Mouse (Mus musculus): Measurements from ENCODE around the gene Kcnv2. TPM values are rescaled to one million over a fixed set of nuclear protein-coding genes. Genes with fewer than 3 reads are reported as not detected.

The Kcnv2 gene
- 0.03 and 0.04 TPM in 2 replicates for polyA plus RNA-seq (2015; fragmentation: Nextera tagmentation; extraction: Ambion mirVana)

- no peak for TF ChIP-seq CTCF (IDR thresholded peaks at IDR 0.05; ENCODE audit: low read depth)
- Histone ChIP-seq H3K27ac (ENCODE audit: low read depth, low read length) (no peak within 1 kb of the TSS), H3K4me1 (replicated peaks; ENCODE audit: control insufficient read depth, insufficient read depth, low read length) (0 out of 2 replicates have a peak, but pooled peaks cover 2% of the 10 kb centered on the region), H3K9me3 (ENCODE audit: control insufficient read depth) (no peaks in the 10 kb centered on the region), H3K9ac (ENCODE audit: low read depth, low read length) (no peak within 1 kb of the TSS), H3K27me3 (replicated peaks; ENCODE audit: control insufficient read depth, insufficient read depth, low read length) (no peaks in the 10 kb centered on the region), H3K36me3 (ENCODE audit: control insufficient read depth, insufficient read depth) (no peaks in the 10 kb centered on the region), H3K4me3 (ENCODE audit: low read depth, low read length) (no peak within 1 kb of the TSS), H3K4me2 (replicated peaks; ENCODE audit: low read depth) (no peak within 1 kb of the TSS)
- 27% methylated on average over 5 of the region's 5 CpGs for WGBS
- no peak for ATAC-seq
Observed at GRCm38 (mm10) chr19:27322281-27322680, at the start of gene Kcnv2. TSS of gene Kcnv2 (plus strand) at chr19:27322588.

- TF ChIP-seq CTCF (IDR thresholded peaks at IDR 0.05; ENCODE audit: low read depth): no peak
- H3K9me3 ChIP-seq (ENCODE audit: control insufficient read depth): no peaks in the 10 kb centered on the region
- no peak overlapping the region for H3K4me3 ChIP-seq (ENCODE audit: low read depth, low read length)
- no peak overlapping the region for H3K4me2 ChIP-seq (replicated peaks; ENCODE audit: low read depth)
- 72% methylated on average over 2 of the region's 2 CpGs for WGBS
- no peaks in the 10 kb centered on the region for H3K4me1 ChIP-seq (replicated peaks; ENCODE audit: control insufficient read depth, insufficient read depth, low read length)
- no peak overlapping the region for H3K9ac ChIP-seq (ENCODE audit: low read depth, low read length)
- ATAC-seq: no peak
- H3K27me3 ChIP-seq (replicated peaks; ENCODE audit: control insufficient read depth, insufficient read depth, low read length): no peaks in the 10 kb centered on the region
- no peaks in the 10 kb centered on the region for H3K36me3 ChIP-seq (ENCODE audit: control insufficient read depth, insufficient read depth)
- no peak overlapping the region for H3K27ac ChIP-seq (ENCODE audit: low read depth, low read length)
Observed at GRCm38 (mm10) chr19:27273385-27273784, 49.0 kb upstream of the Kcnv2 start.

- H3K9me3 ChIP-seq (ENCODE audit: control insufficient read depth): no peaks in the 10 kb centered on the region
- no peak for TF ChIP-seq CTCF (IDR thresholded peaks at IDR 0.05; ENCODE audit: low read depth)
- no peaks in the 10 kb centered on the region for H3K4me1 ChIP-seq (replicated peaks; ENCODE audit: control insufficient read depth, insufficient read depth, low read length)
- 89% methylated on average over 1 of the region's 1 CpGs for WGBS
- no peak overlapping the region for H3K4me3 ChIP-seq (ENCODE audit: low read depth, low read length)
- H3K9ac ChIP-seq (ENCODE audit: low read depth, low read length): no peak overlapping the region
- no peak for ATAC-seq
- no peaks in the 10 kb centered on the region for H3K36me3 ChIP-seq (ENCODE audit: control insufficient read depth, insufficient read depth)
- H3K27ac ChIP-seq (ENCODE audit: low read depth, low read length): no peak overlapping the region
- no peak overlapping the region for H3K4me2 ChIP-seq (replicated peaks; ENCODE audit: low read depth)
- no peaks in the 10 kb centered on the region for H3K27me3 ChIP-seq (replicated peaks; ENCODE audit: control insufficient read depth, insufficient read depth, low read length)
Observed at GRCm38 (mm10) chr19:27274382-27274781, 48.0 kb upstream of the Kcnv2 start.

- no peak for TF ChIP-seq CTCF (IDR thresholded peaks at IDR 0.05; ENCODE audit: low read depth)
- H3K9ac ChIP-seq (ENCODE audit: low read depth, low read length): no peak overlapping the region
- no peaks in the 10 kb centered on the region for H3K36me3 ChIP-seq (ENCODE audit: control insufficient read depth, insufficient read depth)
- no peaks in the 10 kb centered on the region for H3K27me3 ChIP-seq (replicated peaks; ENCODE audit: control insufficient read depth, insufficient read depth, low read length)
- H3K27ac ChIP-seq (ENCODE audit: low read depth, low read length): no peak overlapping the region
- H3K9me3 ChIP-seq (ENCODE audit: control insufficient read depth): no peaks in the 10 kb centered on the region
- WGBS: 79% methylated on average over 2 of the region's 2 CpGs
- H3K4me1 ChIP-seq (replicated peaks; ENCODE audit: control insufficient read depth, insufficient read depth, low read length): no peaks in the 10 kb centered on the region
- no peak overlapping the region for H3K4me3 ChIP-seq (ENCODE audit: low read depth, low read length)
- no peak overlapping the region for H3K4me2 ChIP-seq (replicated peaks; ENCODE audit: low read depth)
- ATAC-seq: no peak
Observed at GRCm38 (mm10) chr19:27279174-27279573, 43.2 kb upstream of the Kcnv2 start.

- Histone ChIP-seq H3K4me3 (ENCODE audit: low read depth, low read length) (no peak overlapping the region), H3K27ac (ENCODE audit: low read depth, low read length) (no peak overlapping the region), H3K9ac (ENCODE audit: low read depth, low read length) (no peak overlapping the region), H3K27me3 (replicated peaks; ENCODE audit: control insufficient read depth, insufficient read depth, low read length) (no peaks in the 10 kb centered on the region), H3K36me3 (ENCODE audit: control insufficient read depth, insufficient read depth) (no peaks in the 10 kb centered on the region), H3K4me2 (replicated peaks; ENCODE audit: low read depth) (no peak overlapping the region), H3K9me3 (ENCODE audit: control insufficient read depth) (no peaks in the 10 kb centered on the region), H3K4me1 (replicated peaks; ENCODE audit: control insufficient read depth, insufficient read depth, low read length) (no peaks in the 10 kb centered on the region)
- 88% methylated on average over 2 of the region's 2 CpGs for WGBS
- no peak for ATAC-seq
- no peak for TF ChIP-seq CTCF (IDR thresholded peaks at IDR 0.05; ENCODE audit: low read depth)
Observed at GRCm38 (mm10) chr19:27310039-27310438, 12.3 kb upstream of the Kcnv2 start.

GRCm38 (mm10) chr19:27311311-27311710 lies 11.1 kb upstream of the Kcnv2 start:
- Histone ChIP-seq H3K4me1 (replicated peaks; ENCODE audit: control insufficient read depth, insufficient read depth, low read length) (no peaks in the 10 kb centered on the region), H3K4me2 (replicated peaks; ENCODE audit: low read depth) (no peak overlapping the region), H3K36me3 (ENCODE audit: control insufficient read depth, insufficient read depth) (no peaks in the 10 kb centered on the region), H3K9ac (ENCODE audit: low read depth, low read length) (no peak overlapping the region), H3K27ac (ENCODE audit: low read depth, low read length) (no peak overlapping the region), H3K4me3 (ENCODE audit: low read depth, low read length) (no peak overlapping the region), H3K27me3 (replicated peaks; ENCODE audit: control insufficient read depth, insufficient read depth, low read length) (no peaks in the 10 kb centered on the region), H3K9me3 (ENCODE audit: control insufficient read depth) (no peaks in the 10 kb centered on the region)
- no peak for ATAC-seq
- TF ChIP-seq CTCF (IDR thresholded peaks at IDR 0.05; ENCODE audit: low read depth): no peak
- WGBS: 62% methylated on average over 3 of the region's 3 CpGs
